Comparison of ENCODE assay signal across 8 mouse cellular contexts in the genomic region with DNA sequence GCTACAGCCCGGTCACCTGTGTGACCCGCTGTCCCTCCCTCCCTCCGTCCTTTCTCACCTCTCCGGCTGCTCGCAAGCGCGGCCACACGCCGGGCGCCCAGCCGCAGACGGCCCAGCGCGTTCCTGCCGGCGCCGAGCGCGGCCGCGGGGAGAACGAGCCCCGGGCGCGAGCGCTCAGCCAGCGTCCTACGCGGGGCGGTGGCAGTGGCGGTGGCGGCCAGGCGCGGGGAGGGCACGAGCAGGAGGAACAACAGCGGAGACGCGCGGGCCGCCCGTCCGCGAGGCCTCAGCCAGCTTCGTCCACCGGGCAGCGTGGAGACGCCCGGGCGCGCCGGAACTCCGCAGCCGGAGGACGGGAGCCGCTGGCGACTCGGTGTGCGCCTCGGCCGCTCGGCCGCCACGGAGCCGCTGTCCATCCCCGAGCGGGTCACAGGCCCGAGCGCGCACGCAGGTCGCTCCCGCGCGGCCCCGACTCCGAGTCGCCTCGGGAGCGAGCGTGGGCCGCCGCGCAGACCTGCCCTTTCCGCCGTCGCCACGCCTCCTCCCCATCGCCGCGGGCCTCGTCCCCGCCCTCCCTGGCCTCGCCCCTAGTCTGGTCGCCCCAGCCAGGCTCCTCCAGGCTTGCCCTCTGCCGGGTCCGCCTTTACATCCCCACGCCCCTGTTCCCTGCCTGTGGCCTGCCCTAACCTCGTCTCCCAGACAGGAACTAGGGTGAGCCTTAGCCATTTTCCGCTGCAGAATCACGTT. TPM values are rescaled to one million over a fixed set of nuclear protein-coding genes. Genes with fewer than 3 reads are reported as not detected.
DNase-seq lines count a peak whose midpoint lies in the region; ATAC-seq lines count a peak whose summit lies in the region.

Gene Mcur1 (minus strand): TSS at position 481 of the 747 bp plus-strand sequence.

- H3K9me3 ChIP-seq in heart, embryonic 10.5 days: no peaks in the 10 kb centered on the region
- no peaks in the 10 kb centered on the region for H3K9me3 ChIP-seq in kidney, embryonic 14.5 days (ENCODE audit: control insufficient read depth, low read length)

- H3K4me3 ChIP-seq in heart, embryonic 10.5 days: peak within 1 kb of the TSS; percentile 86
- H3K4me3 ChIP-seq in kidney, embryonic 14.5 days (ENCODE audit: low read length): peak within 1 kb of the TSS; percentile 83

- H3K27me3 ChIP-seq in heart, embryonic 10.5 days (ENCODE audit: insufficient read depth, poor library complexity, severe bottlenecking): no peaks in the 10 kb centered on the region
- H3K27me3 ChIP-seq in kidney, embryonic 14.5 days (ENCODE audit: control insufficient read depth, insufficient read depth, low read length): no peaks in the 10 kb centered on the region

- H3K4me1 ChIP-seq in heart, embryonic 10.5 days: peaks cover 16% of the 10 kb centered on the region
- 0 out of 2 replicates have a peak, but pooled peaks cover 17% of the 10 kb centered on the region for H3K4me1 ChIP-seq in kidney, embryonic 14.5 days (ENCODE audit: control insufficient read depth, insufficient read depth, low read length)

- peaks cover 4% of the 10 kb centered on the region; the same call in 1 of the 2 replicates for H3K36me3 ChIP-seq in heart, embryonic 10.5 days
- peaks cover 2% of the 10 kb centered on the region; the same call in 1 of the 2 replicates for H3K36me3 ChIP-seq in kidney, embryonic 14.5 days (ENCODE audit: control insufficient read depth, insufficient read depth, low read length)

- under 1% methylated on average over 100 of the region's 100 CpGs for WGBS in heart, embryonic 10.5 days
- under 1% methylated on average over 83 of the region's 100 CpGs for WGBS in kidney, embryonic 14.5 days

- H3K9ac ChIP-seq in kidney, embryonic 14.5 days (ENCODE audit: low read depth, low read length): peak within 1 kb of the TSS; percentile 76

- peak; percentile 96 for ATAC-seq in erythroblast, adult 5-6 weeks (replicated peaks; ENCODE audit: low FRiP score, poor library complexity, severe bottlenecking)
- peak; percentile 97 for ATAC-seq in kidney, embryonic 14.5 days (ENCODE audit: low FRiP score, low TSS enrichment)

- peak; percentile 94 for DNase-seq in CD4-positive helper T cell, adult 2 months (ENCODE audit: low read depth, low spot score)
- peak; percentile 96 for DNase-seq in brain, adult 2 months (ENCODE audit: low read depth, low spot score)
- peak; percentile 97 for DNase-seq in heart, embryonic 10.5 days (ENCODE audit: low spot score)
- DNase-seq in liver: peak; percentile 97
- peak; percentile 87 to 89 for DNase-seq in monocyte, adult 2 months (ENCODE audit: low read depth in 1 of 2, low spot score in 2 of 2)
- peak; percentile 89 to 90 for DNase-seq in spleen, postnatal 14 days (ENCODE audit: low spot score in 2 of 2)

- H3K4me2 ChIP-seq in kidney, embryonic 14.5 days (replicated peaks; ENCODE audit: low read depth, low read length): peak within 1 kb of the TSS; percentile 93

- H3K27ac ChIP-seq in heart, embryonic 10.5 days: peak within 1 kb of the TSS; percentile 99
- peak within 1 kb of the TSS; percentile 84 for H3K27ac ChIP-seq in kidney, embryonic 14.5 days (ENCODE audit: low read depth, low read length)

RNA-seq across cellular contexts. Expression of gene Mcur1, which starts in this region (rescaled TPM):
- total RNA-seq in erythroblast, adult 5-6 weeks (2015; ENCODE audit: low replicate concordance): 3.8 and 7.5 TPM in 2 replicates
- 3.0 and 9.2 TPM in 2 replicates for total RNA-seq in erythroblast, adult 5-6 weeks (2017; ENCODE audit: low replicate concordance)
- polyA plus RNA-seq in heart, embryonic 10.5 days (2016; fragmentation: Nextera tagmentation; extraction: Ambion mirVana): 13.6 and 15.2 TPM in 2 replicates
- polyA plus RNA-seq in kidney, embryonic 14.5 days (2014; fragmentation: Nextera tagmentation; extraction: Ambion mirVana): 12.8 and 21.5 TPM in 2 replicates

Comparison
In these comparisons a context has a peak if more than half of its experiments do, and no peak if none do; other contexts are left out.
1. Peak in every context shown above with its lines: DNase-seq, ATAC-seq, H3K4me3 ChIP-seq and H3K27ac ChIP-seq.